Comparison of ENCODE assay signal across 8 mouse cellular contexts in the genomic region with DNA sequence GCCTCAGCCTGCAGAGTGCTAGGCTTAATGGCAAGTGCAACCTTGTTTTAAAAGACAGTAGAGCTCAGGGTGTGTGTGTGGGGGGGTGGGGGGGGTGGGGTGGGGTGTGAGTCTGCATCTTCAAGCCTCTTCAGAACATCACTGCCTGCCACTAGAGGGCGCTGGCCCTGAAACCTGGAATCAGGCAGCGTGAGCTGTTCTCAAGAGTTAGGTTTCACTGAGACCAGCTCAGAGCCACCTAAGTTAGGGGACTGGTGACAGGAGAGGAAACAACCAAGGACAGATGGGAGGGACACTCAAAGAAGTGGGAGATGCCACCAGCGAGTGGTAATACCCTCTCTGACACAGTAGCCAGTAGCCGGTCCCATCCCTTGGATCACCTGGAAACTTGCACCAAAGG.
DNase-seq lines count a peak whose midpoint lies in the region; ATAC-seq and TF ChIP-seq lines count a peak whose summit lies in the region.

No protein-coding gene starts in this region.

- peak; percentile 49 for TF ChIP-seq CTCF in gastrocnemius, adult 2 months (IDR thresholded peaks at IDR 0.05)
- TF ChIP-seq CTCF in embryonic fibroblast, embryonic 13.5 days (IDR thresholded peaks at IDR 0.05; ENCODE audit: borderline replicate concordance, insufficient read depth, low read length): peak; percentile 54; the same call in 1 of the 2 replicates

- peak overlapping the region; percentile 12; the same call in 1 of the 2 replicates for H3K27ac ChIP-seq in gastrocnemius, adult 2 months
- no peak overlapping the region for H3K27ac ChIP-seq in embryonic fibroblast, embryonic 13.5 days (ENCODE audit: insufficient read depth, low read length)

- intact Hi-C loops in gastrocnemius, adult 2 months (cut with DNase I): no loop called here

- H3K4me3 ChIP-seq in gastrocnemius, adult 2 months: no peak overlapping the region
- no peak overlapping the region for H3K4me3 ChIP-seq in embryonic fibroblast, embryonic 13.5 days (ENCODE audit: insufficient read depth, low read length)

- ATAC-seq in megakaryocyte progenitor cell, adult 5-6 weeks (replicated peaks; ENCODE audit: poor library complexity): peak; percentile 77
- no peak for ATAC-seq in activated CD4-positive, CD25-positive, alpha-beta regulatory T cell, adult 4 months

- no peak for TF ChIP-seq POLR2A in embryonic fibroblast, embryonic 13.5 days (IDR thresholded peaks at IDR 0.05; ENCODE audit: low read depth, low read length)

- no peaks in the 10 kb centered on the region for H3K4me1 ChIP-seq in embryonic fibroblast, embryonic 13.5 days (ENCODE audit: control insufficient read depth, insufficient read depth, low read length)

- DNase-seq in gastrocnemius, adult 2 months: peak; percentile 45
- DNase-seq in gastrocnemius, postnatal 25 days: no peak
- peak; percentile 28 for DNase-seq in right cerebral cortex, postnatal 4 days
- no peak for DNase-seq in right cerebral cortex, postnatal 10 days (ENCODE audit: low spot score in 2 of 2)
- DNase-seq in urinary bladder, adult 18-20 months (ENCODE audit: low spot score in 2 of 2): no peak

Comparison
In these comparisons a context has a peak if more than half of its experiments do, and no peak if none do; other contexts are left out.
1. DNase-seq: peak in gastrocnemius, adult 2 months (single experiment) and right cerebral cortex, postnatal 4 days (single experiment); none in gastrocnemius, postnatal 25 days (single experiment), right cerebral cortex, postnatal 10 days (0 of 2) and urinary bladder, adult 18-20 months (0 of 2).